Mouse (Mus musculus) retina, postnatal 7 days (tissue): ENCODE results near the gene Trim17.
A peak's percentile ranks its signal among the peaks of the same experiment; 100 is the strongest.

Experiments used
- DNase-seq: peaks from one replicate; pipeline ENCODE4 v3.0.0-alpha.2; 2012; ENCODE audit warnings: low read depth, low spot score

Gene Trim17

DNA sequence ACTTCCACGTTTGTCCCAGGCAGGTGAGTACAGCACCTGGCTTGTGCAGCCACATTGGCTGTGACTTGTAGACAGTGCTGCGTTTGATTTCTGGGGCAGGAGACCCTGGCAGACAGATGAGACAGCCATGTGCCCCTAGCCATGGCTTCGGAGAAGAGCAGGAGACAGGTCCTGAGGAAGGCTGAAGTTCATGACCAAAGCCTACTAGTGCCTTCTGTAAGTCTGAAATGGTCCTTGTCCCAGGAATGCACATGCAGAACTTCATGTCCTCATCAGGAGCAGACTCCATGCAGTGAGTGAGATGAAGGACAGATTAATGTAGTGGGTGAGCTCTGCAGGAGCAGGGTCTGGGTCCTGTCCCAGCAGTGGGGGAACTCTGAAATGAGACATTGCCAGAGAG, 37.4 kb downstream of the Trim17 start:
- DNase-seq, result no peak

DNA sequence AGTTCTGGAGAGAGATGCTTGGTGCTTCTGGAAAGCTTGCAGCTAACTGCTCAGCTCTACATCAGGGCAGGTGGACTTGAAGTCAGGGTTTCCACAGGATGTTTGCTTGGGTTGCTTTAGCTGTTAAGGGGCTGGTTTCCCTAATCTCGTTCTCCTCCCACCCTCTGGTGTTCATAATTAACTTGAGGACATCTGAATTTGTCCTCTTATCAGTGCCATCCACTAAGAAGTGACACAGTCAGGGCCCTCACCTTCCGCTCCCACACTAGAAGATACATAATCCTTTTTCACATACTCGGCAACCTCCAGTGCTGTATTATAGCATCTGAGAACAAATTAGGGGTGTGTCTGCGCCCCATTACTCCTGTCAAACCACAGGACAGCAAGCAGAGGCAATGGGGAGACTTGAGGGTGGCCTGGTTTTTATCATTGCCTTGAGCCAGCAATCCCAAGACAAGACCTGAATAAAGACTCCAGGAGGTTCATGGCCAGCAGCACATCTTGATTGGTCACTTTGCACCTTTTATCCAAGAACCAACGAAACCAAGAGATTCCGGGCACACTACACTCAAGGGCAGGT, 38.7 kb downstream of the Trim17 start:
- no peak for DNase-seq

DNA sequence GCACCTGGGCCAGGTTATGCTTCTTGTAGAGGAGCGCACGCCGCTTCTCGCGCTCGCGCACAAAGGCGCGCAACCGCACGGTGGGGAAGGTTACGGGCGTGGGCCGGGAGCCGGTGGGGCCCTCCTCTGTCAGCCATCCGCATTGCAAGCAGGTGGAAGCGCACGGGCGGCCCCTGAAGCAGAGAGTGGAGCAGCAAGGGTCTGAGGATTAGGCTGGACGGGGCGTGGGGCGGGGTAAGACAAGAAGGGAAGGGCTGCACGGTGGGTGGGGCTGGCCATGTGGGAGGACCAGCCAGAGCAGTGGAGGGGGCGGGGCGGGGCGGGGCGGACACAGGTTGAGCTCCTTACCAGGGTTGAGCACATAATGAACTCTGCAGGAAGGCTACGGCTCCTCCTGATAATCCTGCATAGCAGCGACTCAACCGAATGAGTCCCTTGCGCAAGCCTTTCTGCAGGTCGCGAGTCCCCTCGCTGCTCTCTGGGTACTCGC, 39.9 kb downstream of the Trim17 start:
- DNase-seq, result peak; percentile 48

DNA sequence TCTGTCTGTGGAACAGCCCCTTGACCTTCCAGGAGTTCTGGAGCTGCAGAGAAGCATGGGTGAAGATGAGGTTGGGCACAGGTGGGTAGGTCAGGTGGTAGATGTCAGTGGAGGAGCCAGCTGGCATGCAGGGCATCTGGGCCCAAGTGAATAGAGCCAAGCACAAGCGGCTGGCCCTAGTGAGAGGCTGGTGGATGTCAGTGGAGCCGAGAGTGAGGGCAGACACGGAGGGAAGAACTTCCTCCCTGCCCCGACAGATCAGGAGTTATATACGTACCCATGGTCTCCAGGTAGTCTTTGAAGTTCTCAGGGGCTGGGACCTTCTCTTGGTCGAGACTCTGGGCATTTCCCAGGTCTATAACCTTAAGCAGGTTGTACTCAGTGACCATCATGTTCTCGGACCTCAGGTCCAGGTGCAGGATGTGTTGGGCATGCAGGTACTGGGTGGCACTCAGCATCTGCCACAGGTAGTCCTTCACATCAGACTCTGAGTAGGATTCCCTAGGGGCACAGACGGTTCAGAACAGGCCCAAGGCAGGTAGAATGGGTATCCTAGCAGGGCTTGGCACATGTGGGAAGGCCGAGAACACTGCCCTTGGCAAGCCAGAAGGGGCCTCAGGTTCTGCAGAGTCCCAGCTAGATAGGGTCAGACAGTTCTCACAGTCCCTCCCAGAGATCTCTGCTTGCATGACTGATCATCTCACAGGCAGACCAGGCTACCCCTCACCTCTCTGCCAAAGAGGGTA, 40.7 kb downstream of the Trim17 start:
- no peak for DNase-seq

DNA sequence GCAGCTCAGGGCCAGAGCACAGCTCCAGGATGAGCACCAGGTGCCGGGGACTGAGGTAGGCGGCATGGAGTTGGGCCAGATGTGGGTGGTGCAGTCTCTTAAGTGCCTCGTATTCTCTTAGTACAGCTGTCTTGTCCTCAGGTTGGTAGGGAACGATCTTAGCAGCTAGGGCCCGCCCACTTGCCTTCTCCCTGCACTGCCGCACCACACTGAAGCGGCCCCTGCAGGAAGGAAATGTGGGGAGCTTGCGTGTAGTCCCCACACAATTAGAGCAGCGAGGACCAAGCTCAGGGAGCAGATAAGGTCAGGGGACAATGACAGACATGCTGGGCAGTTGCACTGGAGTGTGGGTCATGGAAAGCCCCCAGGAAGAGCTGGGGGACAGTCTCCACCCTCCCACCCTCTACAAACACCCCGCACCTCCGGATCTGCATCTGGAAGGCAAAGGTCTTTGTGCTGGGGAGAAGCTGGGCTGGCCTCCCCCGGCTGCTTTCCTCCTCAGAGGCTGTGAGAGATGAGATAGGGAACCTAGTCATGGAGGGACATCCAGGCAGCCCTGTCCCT, 41.4 kb downstream of the Trim17 start:
- no peak for DNase-seq

DNA sequence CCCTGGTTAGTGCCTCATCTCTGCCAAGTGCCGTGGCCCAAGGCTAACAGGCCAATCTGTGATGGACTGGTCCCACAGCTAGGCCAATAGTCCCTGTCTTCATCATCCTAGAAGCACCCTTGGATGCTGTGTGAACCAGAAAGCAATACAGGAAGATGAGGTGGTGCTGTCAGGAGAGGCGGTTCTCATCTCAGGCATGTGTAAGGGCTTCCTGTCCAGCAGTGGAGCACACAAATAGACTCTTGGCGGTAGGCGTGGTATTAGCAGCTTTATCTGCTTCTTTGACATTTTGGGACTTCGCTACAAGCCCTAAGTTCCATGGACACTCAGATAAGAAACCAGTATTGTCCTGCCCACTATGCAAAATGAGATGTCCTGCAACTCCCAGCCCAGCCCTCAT, 43.1 kb downstream of the Trim17 start:
- DNase-seq, result no peak

DNA sequence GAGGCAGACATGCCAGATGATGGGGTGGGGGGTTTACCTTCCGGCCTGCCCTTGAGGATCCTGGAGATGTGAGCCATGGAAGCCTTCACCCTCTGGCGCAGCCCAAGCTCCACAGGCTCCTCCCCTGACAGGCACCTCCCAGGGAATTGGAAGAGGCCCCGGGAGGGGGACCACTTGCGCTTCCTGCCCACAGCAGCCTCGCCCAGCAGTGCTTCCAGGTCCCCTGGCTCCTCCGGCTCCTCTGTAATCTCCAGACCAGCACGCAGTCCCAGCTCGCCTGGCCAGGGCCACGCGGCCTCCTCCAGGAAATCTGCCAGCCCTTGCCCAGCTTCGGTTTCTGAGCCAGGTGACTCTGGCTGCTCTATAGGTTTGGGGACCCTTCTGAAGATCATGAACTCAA, 44.7 kb downstream of the Trim17 start:
- no peak for DNase-seq

DNA sequence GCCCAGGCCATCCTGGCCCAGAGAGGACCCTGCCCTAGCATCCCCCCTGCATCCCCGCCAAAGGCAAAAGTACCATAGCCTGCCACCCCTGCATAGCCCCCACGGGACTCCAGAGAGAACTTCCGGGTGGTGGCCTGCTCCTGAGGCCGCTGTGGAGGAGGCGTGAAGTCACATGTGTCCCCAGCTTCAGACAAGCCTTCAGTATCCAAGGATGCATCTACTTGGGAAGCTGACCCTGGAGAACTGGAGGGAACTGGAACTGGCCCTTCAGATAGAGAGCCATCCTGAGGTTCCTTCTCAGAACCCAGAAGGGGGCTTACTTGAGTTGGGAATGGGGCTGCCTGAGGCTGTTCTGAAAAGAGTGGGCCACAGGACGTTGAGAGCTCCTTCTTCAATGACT, 45.3 kb downstream of the Trim17 start:
- no peak for DNase-seq

DNA sequence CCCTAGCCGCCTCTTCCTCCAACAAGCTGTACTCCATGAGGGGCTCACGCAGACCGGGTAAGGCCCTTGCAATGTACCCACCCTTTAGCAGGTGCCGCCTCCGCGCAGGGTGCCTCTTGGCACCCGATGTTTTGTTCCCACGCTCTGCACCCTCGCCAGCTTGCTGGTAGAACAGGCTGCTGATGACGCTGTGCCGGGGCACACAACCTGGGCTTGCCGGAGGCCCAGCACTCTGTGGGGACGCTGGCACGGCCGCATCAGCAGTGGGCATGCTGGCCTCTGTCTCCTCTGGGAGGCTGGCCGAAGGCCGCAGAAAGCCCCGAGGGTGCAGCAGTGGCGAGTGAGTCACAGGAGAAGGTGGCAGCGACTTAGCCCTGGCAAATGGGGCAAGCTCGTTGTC, 46.1 kb downstream of the Trim17 start:
- no peak for DNase-seq

DNA sequence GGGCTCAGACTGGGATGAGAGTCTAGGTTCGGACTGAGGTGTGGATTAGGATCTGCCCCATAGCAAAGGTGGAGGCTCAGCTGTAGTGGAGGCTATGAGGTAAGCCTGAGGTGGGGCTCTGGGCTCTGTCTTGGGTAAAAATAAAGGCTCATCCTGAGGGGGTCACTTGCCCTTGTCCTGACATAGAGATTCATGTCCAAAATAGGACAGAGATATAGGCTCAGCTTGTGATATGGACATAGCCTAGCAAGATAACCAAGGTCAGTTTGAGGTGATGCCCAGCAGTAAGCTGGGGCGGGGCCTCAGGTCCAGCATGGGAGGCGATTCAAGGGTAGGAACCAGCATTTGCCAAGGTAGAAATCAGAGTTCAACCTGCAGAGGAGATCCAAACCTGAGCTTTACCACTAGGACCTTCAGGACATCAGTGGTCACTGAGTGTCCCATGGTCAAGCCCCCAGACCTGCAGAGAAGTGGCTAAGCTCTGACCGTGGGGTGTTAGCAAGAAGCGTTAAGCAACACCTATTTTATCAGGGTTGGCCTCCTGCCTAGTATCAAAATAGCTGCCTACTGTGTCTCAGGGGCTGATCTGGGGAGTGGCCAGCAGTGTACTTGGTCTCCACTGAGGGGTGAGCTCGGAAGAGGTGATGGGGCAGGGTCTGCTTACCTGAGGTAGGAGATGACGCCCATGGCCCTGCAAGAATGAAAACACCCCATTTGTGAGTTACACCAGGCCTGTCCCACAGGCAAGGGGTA, 48.0 kb downstream of the Trim17 start:
- no peak for DNase-seq

DNA sequence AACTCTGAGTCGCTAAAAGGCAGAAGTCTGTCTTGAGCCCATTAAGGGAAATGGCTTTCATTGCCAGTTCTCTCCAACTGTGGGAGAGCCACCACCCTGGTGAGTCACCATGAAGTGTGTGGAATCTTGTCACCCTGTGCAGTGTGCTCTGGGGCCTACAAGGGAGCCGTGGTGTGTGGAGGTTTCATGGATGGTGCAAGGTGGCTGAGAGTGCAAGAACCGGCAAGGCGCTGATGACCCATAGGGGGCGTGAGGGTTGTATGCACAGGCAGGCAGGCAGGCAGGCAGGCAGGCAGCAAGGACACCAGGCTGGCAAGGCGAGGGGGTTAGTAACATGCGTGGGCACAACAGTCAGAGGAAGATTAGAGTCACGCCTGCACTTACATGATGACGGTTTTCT, 60.6 kb downstream of the Trim17 start:
- no peak for DNase-seq
